In the genomic region with DNA sequence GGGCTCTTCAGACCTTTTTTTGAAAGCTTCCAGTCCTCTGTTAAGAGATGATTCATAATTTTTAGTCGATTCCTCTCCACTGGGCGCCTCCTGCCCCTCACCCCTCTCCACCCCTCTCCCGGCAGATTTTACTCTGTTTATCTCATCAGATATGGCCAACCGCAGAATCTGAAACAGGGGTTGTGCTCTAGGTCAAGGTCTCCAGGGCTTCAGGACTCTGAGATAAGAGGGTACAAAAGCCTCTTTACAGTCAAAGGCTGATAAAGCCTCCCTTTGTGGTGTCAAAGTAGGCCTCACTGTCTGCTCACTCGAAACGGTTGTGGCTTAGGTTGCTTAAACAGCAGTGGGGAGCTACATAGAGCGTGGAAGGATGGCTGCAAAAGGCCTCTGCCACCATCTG, we compare ENCODE assay signal across 19 mouse cellular contexts. TPM values are rescaled to one million over a fixed set of nuclear protein-coding genes. Genes with fewer than 3 reads are reported as not detected.
DNase-seq lines count a peak whose midpoint lies in the region; ATAC-seq and TF ChIP-seq lines count a peak whose summit lies in the region.
"Had no signal": no experiment of that assay in that cellular context is flagged by ENCODE, and none has a peak within 500 bp of the region (broad histone marks: within the 10 kb centered on the region; RNA-seq: fewer than 3 reads in every experiment).

No protein-coding gene starts in this region.

- H3K4me3 ChIP-seq in intestine, embryonic 14.5 days (ENCODE audit: low read depth, low read length) = no peak overlapping the region
- H3K4me3 ChIP-seq in liver, embryonic 13.5 days (replicated peaks) = no peak overlapping the region
- no peak overlapping the region for H3K4me3 ChIP-seq in small intestine, adult 2 months (ENCODE audit: low read depth, low read length)
- H3K4me3 ChIP-seq in kidney, embryonic 14.5 days (ENCODE audit: low read length) = no peak overlapping the region
- H3K4me3 ChIP-seq: embryonic facial prominence, embryonic 12.5 days; heart, embryonic 15.5 days; hindbrain, embryonic 12.5 days; midbrain, embryonic 15.5 days had no signal

- peak; percentile 53 for ATAC-seq in intestine, embryonic 14.5 days (replicated peaks; ENCODE audit: low FRiP score, low TSS enrichment, low read depth)
- peak; percentile 58 for ATAC-seq in liver, embryonic 13.5 days (ENCODE audit: low read depth)
- no peak for ATAC-seq in kidney, embryonic 14.5 days (ENCODE audit: low FRiP score, low TSS enrichment)
- ATAC-seq: forebrain, embryonic 16.5 days; inflammation-experienced regulatory T-cells, adult 6 months; midbrain, embryonic 15.5 days had no signal

- H3K36me3 ChIP-seq in intestine, embryonic 14.5 days (ENCODE audit: control insufficient read depth, insufficient read depth, low read length) = 0 out of 2 replicates have a peak, but pooled peaks cover 4% of the 10 kb centered on the region
- peaks cover 3% of the 10 kb centered on the region; the same call in 1 of the 2 replicates for H3K36me3 ChIP-seq in liver, embryonic 13.5 days
- peaks cover 4% of the 10 kb centered on the region for H3K36me3 ChIP-seq in small intestine, adult 2 months (ENCODE audit: control insufficient read depth, insufficient read depth, low read length)
- H3K36me3 ChIP-seq in kidney, embryonic 14.5 days (ENCODE audit: control insufficient read depth, insufficient read depth, low read length) = no peaks in the 10 kb centered on the region
- H3K36me3 ChIP-seq: embryonic facial prominence, embryonic 12.5 days; heart, embryonic 15.5 days; midbrain, embryonic 15.5 days had no signal

- no peak for TF ChIP-seq POLR2A in small intestine, adult 2 months (IDR thresholded peaks at IDR 0.05; ENCODE audit: low read depth, low read length)

- no peaks in the 10 kb centered on the region for H3K9me3 ChIP-seq in intestine, embryonic 14.5 days (ENCODE audit: control insufficient read depth, low read length)
- H3K9me3 ChIP-seq in liver, embryonic 13.5 days (replicated peaks) = no peaks in the 10 kb centered on the region
- no peaks in the 10 kb centered on the region for H3K9me3 ChIP-seq in kidney, embryonic 14.5 days (ENCODE audit: control insufficient read depth, low read length)
- H3K9me3 ChIP-seq: embryonic facial prominence, embryonic 12.5 days; heart, embryonic 15.5 days; hindbrain, embryonic 12.5 days; midbrain, embryonic 15.5 days had no signal

- TF ChIP-seq CTCF in small intestine, adult 2 months (IDR thresholded peaks at IDR 0.05; ENCODE audit: extremely low read depth, insufficient read length, insufficient replicate concordance, low read depth, low read length) = no peak

- H3K9ac ChIP-seq in intestine, embryonic 14.5 days (ENCODE audit: low read length) = no peak overlapping the region
- no peak overlapping the region for H3K9ac ChIP-seq in liver, embryonic 13.5 days
- no peak overlapping the region for H3K9ac ChIP-seq in kidney, embryonic 14.5 days (ENCODE audit: low read depth, low read length)
- H3K9ac ChIP-seq: embryonic facial prominence, embryonic 12.5 days; heart, embryonic 15.5 days; hindbrain, embryonic 12.5 days; lung, embryonic 14.5 days; midbrain, embryonic 15.5 days had no signal

- peak; percentile 83 for DNase-seq in ovary, adult 18-20 months (ENCODE audit: low spot score)
- DNase-seq in ovary, postnatal 36 days (ENCODE audit: low spot score) = no peak
- DNase-seq in intestine, embryonic 14.5 days (ENCODE audit: low spot score) = no peak
- DNase-seq in liver, embryonic 13.5 days = peak; percentile 9
- DNase-seq in right cerebral cortex, postnatal 10 days (ENCODE audit: low spot score in 2 of 2) = no peak
- DNase-seq in cerebellum, adult 9-10 months = no peak
- DNase-seq: cerebellum, adult 11 months; heart, adult 11 months; kidney, postnatal 14 days; lung, embryonic 14.5 days had no signal

- no peaks in the 10 kb centered on the region for H3K27me3 ChIP-seq in intestine, embryonic 14.5 days (replicated peaks; ENCODE audit: control insufficient read depth, insufficient read depth, low read length)
- peaks cover 3% of the 10 kb centered on the region; the same call in 1 of the 2 replicates for H3K27me3 ChIP-seq in liver, embryonic 13.5 days
- no peaks in the 10 kb centered on the region for H3K27me3 ChIP-seq in small intestine, adult 2 months (ENCODE audit: control insufficient read depth, insufficient read depth, low read length)
- H3K27me3 ChIP-seq in kidney, embryonic 14.5 days (ENCODE audit: control insufficient read depth, insufficient read depth, low read length) = no peaks in the 10 kb centered on the region
- H3K27me3 ChIP-seq: embryonic facial prominence, embryonic 12.5 days; heart, embryonic 15.5 days; hindbrain, embryonic 12.5 days; midbrain, embryonic 15.5 days had no signal

- H3K27ac ChIP-seq in intestine, embryonic 14.5 days (ENCODE audit: low read depth) = peak overlapping the region; percentile 52
- H3K27ac ChIP-seq in liver, embryonic 13.5 days = peak overlapping the region; percentile 71
- peak overlapping the region; percentile 84; the same call in 1 of the 2 replicates for H3K27ac ChIP-seq in small intestine, adult 2 months (ENCODE audit: insufficient read depth, low read depth, low read length)
- H3K27ac ChIP-seq in kidney, embryonic 14.5 days (ENCODE audit: low read depth, low read length) = no peak overlapping the region
- H3K27ac ChIP-seq: embryonic facial prominence, embryonic 12.5 days; heart, embryonic 15.5 days; hindbrain, embryonic 12.5 days; macrophage; midbrain, embryonic 15.5 days had no signal

- no peak overlapping the region for H3K4me2 ChIP-seq in intestine, embryonic 14.5 days (ENCODE audit: low read length)
- no peak overlapping the region for H3K4me2 ChIP-seq in liver, embryonic 13.5 days
- no peak overlapping the region for H3K4me2 ChIP-seq in kidney, embryonic 14.5 days (replicated peaks; ENCODE audit: low read depth, low read length)
- H3K4me2 ChIP-seq: embryonic facial prominence, embryonic 12.5 days; heart, embryonic 15.5 days; hindbrain, embryonic 12.5 days; lung, embryonic 14.5 days; midbrain, embryonic 15.5 days had no signal

- 49% methylated on average over 7 of the region's 7 CpGs for WGBS in intestine, embryonic 14.5 days
- WGBS in liver, embryonic 13.5 days (ENCODE audit: insufficient replicate concordance) = 8% methylated on average over 7 of the region's 7 CpGs
- WGBS in small intestine, adult 2 months = 25% methylated on average over 7 of the region's 7 CpGs
- WGBS in kidney, embryonic 14.5 days = 77% methylated on average over 7 of the region's 7 CpGs

- H3K4me1 ChIP-seq in intestine, embryonic 14.5 days (replicated peaks; ENCODE audit: control insufficient read depth, insufficient read depth, low read length) = 0 out of 2 replicates have a peak, but pooled peaks cover 3% of the 10 kb centered on the region
- H3K4me1 ChIP-seq in liver, embryonic 13.5 days (replicated peaks) = peaks cover 41% of the 10 kb centered on the region
- H3K4me1 ChIP-seq in small intestine, adult 2 months (ENCODE audit: control insufficient read depth, insufficient read depth, insufficient read length, low read length) = peaks cover 30% of the 10 kb centered on the region
- no peaks in the 10 kb centered on the region for H3K4me1 ChIP-seq in kidney, embryonic 14.5 days (ENCODE audit: control insufficient read depth, insufficient read depth, low read length)
- H3K4me1 ChIP-seq: embryonic facial prominence, embryonic 12.5 days; hindbrain, embryonic 12.5 days; midbrain, embryonic 15.5 days had no signal

RNA-seq across cellular contexts. Expression of gene Tmem86a, which starts 8.9 kb away (rescaled TPM):
- 30.6 and 31.4 TPM in 2 replicates for polyA plus RNA-seq in intestine, embryonic 14.5 days (2014; fragmentation: Nextera tagmentation; extraction: Ambion mirVana)
- polyA plus RNA-seq in liver, embryonic 13.5 days (2015; fragmentation: Nextera tagmentation; extraction: Ambion mirVana) = 23.8 and 23.9 TPM in 2 replicates
- 41.3 and 385 TPM in 2 replicates for polyA plus RNA-seq in small intestine, adult 2 months (2012; rRNA removed)
- 18.3 and 22.9 TPM in 2 replicates for polyA plus RNA-seq in kidney, embryonic 14.5 days (2014; fragmentation: Nextera tagmentation; extraction: Ambion mirVana)

RNA-seq across cellular contexts. Expression of gene Spty2d1, which starts 51.1 kb away (rescaled TPM):
- polyA plus RNA-seq in intestine, embryonic 14.5 days (2014; fragmentation: Nextera tagmentation; extraction: Ambion mirVana) = 17.6 and 18.0 TPM in 2 replicates
- polyA plus RNA-seq in liver, embryonic 13.5 days (2015; fragmentation: Nextera tagmentation; extraction: Ambion mirVana) = 10.6 and 13.1 TPM in 2 replicates
- polyA plus RNA-seq in small intestine, adult 2 months (2012; rRNA removed) = 2.2 and 3.6 TPM in 2 replicates
- 9.6 and 15.7 TPM in 2 replicates for polyA plus RNA-seq in kidney, embryonic 14.5 days (2014; fragmentation: Nextera tagmentation; extraction: Ambion mirVana)

Comparison
In these comparisons a context has a peak if more than half of its experiments do, and no peak if none do; other contexts are left out.
1. DNase-seq: peak in ovary, adult 18-20 months (single experiment) and liver, embryonic 13.5 days (single experiment); none in ovary, postnatal 36 days (single experiment), intestine, embryonic 14.5 days (single experiment), right cerebral cortex, postnatal 10 days (0 of 2) and cerebellum, adult 9-10 months (single experiment).